Mouse (Mus musculus) B cell, adult 2 months (primary cell): ENCODE results near the gene Trpm8.

Source experiments
- DNase-seq, 2 experiments: peaks; one replicate each; pipeline ENCODE4 v3.0.0; 2022

Gene Trpm8

DNA sequence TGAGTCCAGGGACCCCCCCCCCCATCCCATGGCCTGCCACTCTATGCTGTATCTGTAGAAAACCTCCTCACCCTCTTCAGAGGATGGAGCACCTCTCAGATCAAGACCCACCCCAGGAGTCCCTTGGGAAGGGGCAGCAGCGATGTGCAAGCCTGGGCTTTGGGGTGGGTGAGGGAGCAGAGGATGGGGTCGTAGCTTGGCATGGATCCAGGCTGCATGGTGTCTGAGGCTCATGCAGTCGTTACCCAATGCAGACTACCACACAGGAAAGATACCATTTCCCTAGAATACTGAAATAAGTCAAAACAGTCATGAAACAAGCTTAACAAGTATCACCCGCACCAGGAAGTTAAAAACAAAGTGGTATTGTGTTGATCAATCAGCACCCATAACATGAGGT, 28.8 kb upstream of the Trpm8 start:
- no peak for DNase-seq

DNA sequence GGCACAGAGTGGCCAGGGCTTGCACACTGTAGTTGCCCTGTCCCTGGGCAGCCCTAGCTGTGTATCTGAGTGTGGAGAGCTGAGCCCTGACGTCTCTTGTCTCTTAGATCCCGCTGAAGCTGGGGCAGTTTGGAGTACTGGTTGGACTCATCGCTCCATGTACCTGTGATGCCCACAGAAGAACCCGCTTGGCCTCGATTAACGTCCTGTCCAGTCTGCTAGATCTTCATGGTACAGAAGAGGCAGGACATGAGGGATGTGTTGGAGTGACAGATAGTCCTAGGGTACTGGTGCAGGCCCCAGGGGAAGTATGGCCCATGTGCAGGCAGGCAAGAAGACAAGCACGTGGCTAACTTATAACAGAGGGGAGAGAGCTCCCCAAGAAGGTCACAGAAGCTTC, 27.9 kb upstream of the Trpm8 start:
- no peak for DNase-seq

DNA sequence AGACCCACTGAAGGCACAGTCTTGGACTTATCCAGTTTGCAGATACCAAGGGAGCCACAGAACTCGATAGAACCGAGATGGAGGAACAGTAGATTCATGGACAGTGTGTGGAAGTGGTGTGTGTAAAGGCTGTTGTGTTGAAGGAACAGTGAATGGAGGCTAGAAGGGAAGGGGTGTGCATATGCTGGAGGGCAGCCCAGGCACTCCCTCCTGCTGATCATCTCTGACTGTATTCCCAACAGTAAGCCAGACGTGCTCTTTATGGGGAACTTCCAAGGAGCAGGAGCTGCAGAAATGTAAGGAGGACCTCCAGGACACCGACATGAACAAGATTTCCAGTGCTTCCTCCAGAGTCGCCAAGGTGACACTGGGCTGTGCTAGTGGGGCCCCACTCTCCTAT, 27.4 kb upstream of the Trpm8 start:
- DNase-seq = no peak

DNA sequence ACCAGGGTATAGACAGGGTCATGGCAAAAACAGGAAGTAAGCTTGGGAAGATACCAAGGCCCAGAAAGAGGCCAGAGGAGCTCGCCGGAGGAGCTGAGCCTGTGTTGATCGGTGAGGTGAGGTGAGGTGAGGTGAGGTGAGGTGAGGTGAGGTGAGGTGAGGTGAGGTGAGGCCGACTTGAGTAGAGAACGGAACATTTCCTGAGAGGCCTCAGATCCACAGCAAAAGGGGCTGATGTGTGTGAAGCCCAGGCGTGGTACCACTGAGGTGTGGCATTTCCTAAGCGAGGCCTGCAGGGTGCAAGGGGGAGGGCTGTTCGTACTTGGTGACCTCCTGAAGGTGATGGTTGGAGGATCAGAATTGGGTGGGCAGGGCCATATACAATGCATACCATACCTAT, 24.4 kb upstream of the Trpm8 start:
- DNase-seq = no peak

DNA sequence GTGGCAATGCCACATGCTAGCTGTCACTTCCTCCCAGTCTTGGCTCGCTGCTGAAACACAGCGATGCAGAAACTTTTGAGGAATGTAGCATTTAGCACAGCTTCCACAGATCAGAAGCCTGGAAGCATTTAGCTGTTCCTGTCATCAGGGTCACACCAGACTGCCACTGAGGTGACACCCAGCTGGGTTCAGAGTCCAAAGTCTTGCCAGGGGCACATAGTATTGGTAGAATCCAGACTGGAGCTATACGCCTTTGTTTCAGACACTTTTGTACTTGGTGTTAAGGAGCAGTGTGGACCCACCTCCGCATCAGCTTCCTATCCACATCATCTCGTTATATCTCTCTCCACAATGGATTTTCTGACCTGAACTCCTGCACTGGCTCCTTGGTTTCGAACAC, 23.9 kb upstream of the Trpm8 start:
- no peak for DNase-seq

DNA sequence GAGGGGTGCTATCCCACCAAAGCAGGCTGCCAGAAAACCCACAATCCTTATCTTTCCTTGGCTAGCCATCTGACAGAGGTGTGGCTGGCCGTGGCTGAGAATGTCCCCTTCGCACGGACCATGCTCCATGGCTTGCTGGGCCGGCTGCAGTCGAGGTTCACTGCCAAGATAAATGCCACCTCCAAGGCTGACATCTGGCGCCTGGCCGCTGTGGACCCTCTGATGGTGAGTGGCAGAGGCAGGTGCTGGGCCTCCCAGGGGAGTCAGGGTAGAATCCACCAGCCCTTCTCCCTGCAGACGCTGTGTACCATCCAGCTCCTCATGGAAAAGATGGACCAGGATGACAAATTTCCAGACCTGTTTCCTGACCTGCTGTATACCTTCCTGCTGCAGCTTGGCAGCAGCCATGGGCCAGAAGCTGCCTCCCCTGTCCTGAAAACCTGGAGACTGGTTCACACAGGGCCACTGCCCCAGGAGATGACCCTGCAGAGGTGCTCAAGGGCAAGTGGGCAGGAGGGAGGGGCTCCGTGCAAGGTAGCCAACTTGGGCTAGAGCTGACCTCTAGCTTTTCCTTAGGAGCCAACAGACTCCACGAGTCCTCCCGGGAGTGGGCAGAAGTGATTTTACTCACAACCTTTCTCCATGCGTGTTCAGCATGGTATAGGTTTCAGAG, 22.5 kb upstream of the Trpm8 start:
- DNase-seq = no peak

DNA sequence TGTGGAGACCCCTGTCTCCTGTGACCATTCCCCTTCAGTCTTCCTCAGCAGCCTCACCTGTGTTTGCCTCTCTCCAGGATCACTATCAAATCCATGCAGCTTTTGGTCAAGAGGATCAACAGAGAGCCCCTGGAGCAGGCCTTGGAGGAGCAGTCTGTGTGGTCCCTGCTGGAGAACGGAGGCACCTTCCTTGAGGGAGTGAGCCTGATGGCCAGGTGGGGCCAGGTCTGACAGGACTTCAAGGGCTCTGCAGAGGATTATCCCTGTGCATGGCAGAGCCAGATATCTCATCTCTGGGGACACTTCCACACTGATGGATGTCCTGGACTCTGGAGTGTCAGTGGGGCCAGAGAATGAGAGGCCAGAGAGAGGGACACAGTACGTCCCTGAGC, 22.0 kb upstream of the Trpm8 start:
- no peak for DNase-seq

DNA sequence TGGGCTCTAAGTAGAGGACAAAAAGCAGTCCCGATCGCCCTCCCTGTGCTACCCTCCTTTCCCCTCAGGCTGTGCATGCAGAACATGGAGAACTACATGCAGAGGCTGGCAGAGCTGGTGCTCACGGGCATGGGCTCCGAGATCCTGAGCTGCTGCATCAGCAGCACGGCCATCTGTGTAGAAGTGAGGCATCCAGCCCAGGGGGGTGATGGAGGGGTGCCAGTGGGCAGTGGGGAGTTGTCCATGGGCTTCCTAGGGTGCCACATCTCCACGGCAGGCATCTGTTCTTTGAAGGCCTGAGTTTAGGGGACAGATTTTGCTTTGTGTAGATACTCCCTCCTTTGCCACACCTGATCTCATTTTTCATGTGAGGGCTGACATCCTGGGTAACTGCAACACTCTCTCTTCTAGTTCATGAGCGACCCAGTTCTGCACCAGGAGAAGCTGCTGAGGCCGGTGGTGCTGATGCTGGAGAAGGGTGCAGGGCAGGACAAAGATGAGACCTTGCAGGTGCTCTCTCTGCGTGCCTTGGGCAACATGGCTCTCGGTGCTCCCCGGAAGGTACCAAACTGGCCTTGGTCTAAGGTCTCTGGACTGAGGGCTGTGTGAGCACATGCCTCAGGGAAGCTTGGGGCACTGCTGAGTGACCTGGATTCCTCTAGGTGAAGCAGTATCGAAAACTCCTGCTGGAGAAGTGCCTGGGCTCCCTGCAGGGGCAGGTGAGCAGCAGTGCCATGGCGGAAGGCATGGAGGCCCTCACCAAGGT, 21.3 kb upstream of the Trpm8 start:
- no peak for DNase-seq

DNA sequence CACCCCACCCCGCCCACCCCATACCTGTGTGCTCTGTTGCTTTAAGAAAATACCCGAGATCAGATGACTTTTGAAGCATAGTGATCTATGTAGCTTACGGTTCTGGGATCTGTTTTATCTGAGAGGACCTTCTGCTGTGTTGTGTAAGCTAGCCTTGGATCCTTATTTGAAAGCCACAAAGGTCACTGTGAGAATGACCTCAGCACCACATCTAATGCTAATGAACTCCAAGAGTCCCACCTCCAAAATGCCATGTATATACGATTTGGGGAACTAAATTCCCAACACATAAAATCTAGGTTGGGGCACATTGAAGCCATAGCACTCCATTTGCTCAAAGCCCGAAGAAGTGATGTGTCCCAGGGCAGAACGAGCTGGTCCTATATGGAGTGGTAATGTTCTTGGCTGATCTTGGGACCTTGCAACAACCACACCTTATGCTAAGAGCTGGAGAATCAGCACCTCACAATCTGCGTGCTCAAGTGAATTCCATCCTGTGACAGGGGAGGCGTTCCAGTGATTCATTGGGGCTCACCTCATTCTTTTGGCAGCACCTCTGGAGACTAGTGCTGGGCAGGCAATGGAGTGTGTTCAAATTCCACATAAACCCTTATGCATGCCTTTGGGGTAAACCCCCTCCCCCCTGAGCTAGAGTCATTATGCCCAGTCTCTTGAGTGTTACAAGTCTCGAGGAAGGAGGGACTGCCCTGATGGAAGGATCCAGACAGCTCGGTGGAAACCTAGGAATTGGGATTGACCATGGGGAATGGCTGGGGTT, 20.4 kb upstream of the Trpm8 start:
- no peak for DNase-seq

DNA sequence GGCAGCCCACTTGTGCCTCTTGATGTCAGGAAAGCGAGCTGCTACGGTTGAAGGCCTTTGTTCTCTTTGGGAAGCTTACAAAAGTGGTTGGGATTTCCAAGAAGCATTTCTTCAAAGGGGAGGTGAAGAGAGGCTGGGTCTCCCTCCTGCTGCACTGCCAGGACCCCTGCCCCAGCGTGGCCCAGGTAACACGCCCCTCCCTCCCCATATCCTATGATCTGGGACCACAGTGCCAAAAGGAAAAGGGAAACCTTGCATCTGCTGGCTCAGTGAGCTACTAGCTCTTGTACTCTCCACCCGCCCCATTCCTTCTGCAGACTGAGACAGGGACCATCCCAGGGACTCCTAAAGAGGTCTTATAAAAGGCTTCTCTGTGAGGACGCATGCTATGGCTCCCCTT, 19.8 kb upstream of the Trpm8 start:
- DNase-seq = no peak

DNA sequence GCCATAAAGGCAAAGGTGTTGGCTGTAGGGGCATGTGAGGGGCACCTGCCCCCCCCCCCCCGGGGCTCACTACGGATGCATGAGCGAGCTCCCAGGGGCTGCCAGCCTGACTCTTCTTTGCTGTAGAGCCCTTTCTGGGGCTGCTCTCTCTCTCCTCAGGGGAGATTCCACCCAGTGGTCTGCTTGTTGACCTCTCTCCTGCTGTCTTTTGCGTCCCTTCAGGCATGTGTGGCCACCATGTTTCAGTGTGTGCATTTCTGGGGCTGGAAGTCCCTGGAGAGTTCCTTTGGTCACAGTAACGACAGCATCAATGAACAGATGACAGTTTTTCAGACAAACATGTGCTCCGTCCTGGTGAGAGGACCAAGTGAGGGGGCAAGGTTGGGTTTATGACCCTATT, 19.1 kb upstream of the Trpm8 start:
- DNase-seq = no peak

DNA sequence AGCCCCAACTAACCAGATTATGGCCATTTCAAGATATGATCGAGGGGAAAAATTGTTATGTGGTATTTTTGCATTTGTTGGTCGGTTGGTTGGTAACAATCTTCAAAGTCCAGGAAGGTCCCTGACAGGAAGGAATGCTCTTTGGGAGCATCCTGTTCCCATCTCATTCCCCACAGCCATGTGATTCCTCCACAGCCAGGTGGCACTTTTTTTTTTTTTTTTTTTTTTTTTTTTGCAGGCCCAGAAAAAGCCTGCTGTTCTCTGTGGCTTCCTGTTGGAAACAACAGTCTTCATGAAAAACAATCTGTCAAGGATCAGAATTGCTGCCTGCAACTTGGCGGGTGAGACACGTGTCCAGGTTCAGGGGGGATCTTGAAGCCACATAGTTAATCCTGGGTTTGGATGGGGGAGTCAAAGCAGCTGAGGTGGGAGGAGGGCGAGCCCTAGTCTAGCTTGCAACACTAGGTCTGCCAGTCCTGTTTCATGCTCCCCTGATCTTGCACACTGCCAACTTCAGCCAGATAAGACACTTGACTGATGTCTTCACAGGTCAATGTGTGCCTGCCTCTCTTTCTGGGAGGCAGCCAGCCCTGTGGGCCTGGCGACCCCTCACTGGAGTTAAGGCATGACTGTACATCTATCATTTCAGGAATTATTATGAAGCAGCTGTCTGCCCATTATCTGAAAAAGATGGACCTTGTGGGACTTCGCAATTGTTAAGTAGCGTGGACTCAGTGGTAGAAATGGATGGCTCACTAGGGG, 18.4 kb upstream of the Trpm8 start:
- DNase-seq = no peak

DNA sequence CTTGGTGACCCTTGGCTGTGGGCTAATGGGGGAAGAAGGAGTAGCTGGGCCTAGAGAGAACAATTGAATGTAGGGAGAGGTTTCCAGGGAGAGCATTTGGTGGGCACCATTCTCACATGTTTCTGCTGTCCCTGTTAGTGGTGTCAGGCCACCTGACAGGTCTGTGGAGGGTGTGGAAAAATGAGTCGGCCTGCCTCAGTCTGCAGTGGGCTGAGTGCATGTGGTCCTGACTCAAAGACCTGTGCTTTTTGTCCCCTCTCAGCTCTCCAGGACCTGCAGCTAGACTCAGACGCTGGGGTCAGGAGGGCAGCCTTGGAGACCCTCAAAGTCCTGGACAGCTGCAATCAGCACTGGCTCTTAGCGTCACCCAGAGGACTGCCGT, 17.8 kb upstream of the Trpm8 start:
- no peak for DNase-seq

DNA sequence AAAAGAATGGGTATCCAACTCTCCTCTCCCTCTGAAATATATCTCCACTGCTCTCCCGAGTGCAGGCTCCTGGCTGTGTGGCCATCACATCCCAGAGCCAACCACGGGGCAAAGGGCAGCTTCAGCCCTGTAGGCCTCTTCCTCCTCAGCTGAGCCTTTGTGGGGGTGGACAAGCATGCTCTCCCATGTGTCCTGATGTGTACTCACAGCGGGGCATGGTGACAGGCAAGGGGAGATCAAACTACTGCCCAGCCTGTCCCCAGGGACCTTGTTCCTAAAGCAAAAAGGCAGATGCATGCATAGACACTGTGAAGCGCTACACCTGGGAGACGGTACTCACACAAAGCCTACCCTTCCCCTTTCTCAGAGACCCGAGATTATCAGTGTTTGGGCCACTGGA, 17.3 kb upstream of the Trpm8 start:
- no peak for DNase-seq

DNA sequence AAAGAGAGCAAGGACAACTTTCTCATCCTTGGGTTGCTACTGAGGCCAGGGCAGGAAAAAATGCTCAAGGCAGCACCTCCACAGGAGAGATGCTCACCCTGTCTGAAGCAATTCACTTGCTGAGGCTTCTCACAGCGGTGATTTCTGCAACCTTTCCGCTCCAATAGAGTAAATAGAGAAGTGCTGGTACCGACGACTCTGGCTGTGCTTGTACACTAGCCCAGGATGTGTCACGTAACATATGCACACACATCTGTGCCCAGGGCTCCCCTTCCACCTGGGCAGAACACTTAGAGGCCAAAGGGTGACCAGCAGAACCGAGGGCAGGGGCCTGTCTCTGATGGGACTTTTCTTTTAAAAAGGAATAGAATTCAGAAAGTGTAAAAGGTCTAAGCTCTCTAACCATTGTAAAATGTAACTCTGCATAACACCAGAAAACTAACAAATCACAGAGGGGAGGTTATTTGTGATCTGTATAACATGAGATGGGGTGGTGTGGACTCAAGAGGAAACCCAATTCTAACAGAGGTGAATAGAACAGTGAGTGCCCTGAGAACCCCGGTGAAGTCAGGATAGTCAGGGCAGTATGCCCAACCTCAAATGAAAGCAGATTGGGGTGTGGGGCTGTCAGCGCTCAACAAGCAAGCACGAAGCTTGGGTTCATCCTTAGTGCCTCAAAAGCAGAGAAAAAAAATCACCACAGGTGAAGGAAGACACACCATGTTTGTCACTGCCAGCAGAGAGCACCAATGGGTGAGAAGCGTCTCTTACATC, 16.7 kb upstream of the Trpm8 start:
- no peak for DNase-seq

DNA sequence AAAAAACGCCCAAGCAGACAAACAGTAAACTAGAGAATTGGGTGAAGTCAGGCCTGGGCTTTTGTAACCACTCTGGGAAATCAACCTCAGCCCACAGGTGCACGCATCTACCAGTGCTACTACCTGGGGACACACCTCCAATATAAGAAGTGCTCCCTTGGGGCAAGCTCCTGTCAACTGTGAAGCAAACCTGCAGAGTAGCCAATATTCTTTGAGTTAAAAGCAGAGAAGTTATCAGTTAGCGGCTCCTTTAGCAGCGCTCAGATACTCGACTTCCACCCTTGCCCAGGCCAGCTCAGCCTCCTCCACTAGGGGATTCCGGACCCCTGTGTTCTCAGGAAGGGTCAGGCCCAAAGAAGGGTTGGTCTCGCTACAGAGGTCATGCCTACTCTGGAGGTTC, 15.8 kb upstream of the Trpm8 start:
- DNase-seq = no peak

DNA sequence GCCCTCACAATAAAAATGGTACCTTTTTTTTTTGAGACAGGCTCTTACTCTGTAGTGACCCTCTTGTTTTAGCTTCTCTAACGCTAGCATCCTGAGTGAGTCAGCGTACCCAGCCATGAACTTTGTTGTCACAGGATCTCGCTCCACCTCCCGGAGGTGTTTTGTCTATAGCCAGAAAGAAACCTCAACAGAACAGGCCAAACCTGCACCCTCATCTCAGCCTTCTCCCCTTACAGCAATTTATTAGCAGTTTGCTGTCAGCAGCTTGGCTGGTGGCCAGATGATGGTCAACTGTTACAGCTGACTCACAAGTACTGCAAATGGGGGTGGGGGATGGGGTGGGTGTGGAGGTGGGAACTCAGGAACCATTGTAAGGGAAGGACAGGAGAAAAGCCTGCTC, 15.2 kb upstream of the Trpm8 start:
- no peak for DNase-seq

DNA sequence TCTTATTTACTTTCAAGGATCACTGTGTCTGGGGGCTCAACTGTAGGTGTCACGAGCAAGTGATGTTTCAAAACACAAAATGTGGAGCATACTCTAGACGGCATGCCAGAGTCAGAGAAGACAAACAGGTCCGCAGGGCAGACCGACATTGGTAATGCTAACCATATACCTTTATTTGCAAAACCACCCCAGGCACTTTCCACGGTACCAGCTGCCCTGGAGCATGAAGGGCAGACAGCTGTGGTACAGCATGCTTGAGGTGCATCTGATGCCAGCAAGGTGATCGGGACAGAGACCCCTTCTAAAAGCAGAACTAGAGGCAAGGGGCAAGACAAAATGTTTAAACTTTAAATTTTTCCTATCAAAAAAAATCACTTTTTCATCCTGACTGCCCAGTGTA, 14.5 kb upstream of the Trpm8 start:
- DNase-seq = no peak

DNA sequence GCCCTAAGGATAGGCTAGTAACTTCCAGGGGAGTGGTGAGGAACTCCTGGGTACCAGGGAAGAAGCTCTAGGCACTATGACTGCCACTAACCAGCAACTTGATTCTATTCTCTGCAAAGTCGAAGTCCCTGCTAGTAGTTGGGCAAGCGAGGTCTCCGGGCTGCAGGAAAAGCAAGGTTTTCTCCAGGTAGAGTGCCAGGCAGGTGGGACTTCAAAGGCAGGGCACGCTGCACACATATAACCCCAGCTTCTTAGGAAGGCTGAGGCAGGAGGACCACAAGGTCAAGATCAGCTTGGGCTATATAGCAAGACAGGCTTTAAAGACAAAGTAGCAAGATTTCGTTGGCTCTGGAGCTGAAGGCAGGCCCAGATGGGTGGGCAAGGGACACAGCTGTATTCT, 13.7 kb upstream of the Trpm8 start:
- DNase-seq = no peak

DNA sequence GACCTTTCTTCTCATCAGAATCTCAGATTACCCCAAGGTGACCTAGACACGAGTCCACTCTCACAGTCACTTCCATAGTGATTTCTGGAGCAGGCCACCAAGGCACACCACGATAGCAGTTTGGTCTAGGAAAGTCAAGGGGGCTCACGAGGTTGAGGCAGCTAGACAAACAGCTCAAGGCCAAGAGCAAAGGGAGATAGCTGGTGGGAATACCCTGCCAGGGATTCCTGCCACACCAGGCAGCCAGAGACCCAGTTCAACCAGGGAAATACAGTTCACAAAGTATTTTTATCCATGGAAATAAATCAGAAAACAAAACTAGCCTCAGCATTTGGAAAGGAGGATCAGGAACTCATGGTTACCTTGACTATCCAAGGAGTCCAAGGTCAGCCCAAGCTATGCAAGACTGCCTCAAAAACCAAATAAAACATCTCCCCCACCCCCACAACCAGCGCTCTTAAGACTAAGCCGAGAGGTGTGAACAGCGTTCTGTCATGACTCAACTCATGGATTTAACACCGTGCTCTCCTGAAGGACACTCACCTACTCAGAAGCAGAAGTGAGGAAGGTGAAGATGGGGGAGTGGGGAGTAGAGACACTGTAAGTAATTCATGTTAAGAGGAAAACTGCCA, 13.1 kb upstream of the Trpm8 start:
- no peak for DNase-seq

DNA sequence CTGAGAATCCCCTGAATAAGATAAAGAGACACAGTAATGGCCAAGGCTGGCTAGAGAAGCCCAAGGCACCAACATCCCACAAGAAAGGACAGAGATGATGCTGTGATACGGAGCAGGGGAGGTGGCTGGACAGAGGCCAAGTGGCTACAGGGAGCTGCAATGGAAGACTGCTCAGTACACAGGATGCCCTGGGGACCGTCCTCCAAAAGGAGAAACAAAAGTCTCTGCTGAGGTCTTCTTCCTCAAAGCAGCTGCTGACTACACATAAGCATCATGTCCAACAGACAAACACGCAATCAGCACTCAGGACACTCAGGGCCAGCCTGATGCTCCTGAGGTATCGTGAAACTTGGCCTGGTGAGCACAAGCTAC, 12.6 kb upstream of the Trpm8 start:
- DNase-seq = no peak

DNA sequence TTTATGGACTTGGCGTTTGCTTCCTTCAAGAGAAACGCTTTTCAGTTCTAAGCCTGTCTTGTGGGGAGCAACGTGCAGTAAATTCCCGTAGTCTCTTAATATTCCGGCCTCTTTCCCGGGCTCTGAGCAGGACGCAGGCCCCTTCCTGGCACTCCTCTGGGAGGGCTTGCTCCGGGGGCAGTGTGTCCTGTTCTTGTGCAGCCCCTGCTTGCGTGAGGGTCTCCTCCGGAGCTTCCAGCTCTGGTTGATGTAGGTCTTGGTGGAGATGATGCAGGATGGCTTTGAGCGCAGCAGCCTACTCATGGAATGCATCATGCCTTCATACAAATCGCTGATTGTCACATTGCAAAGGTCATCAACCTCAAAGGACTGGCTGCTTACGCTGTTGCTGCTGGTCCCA, 11.3 kb upstream of the Trpm8 start:
- DNase-seq = no peak
